Mouse (Mus musculus): ENCODE results near the gene B3gat2.

GRCm38 (mm10) chr1:23722469-23723372 lies 38.8 kb upstream of the B3gat2 start:
- TF ChIP-seq CEBPB (IDR thresholded peaks at IDR 0.05; ENCODE audit: insufficient read depth, poor library complexity, severe bottlenecking) (no peak), MAX (IDR thresholded peaks at IDR 0.05; ENCODE audit: low read depth) (no peak)
